Mouse (Mus musculus) E14TG2a.4 (cell line): ENCODE data around the gene Igsf3.
A peak's percentile ranks its signal among the peaks of the same experiment; 100 is the strongest.

Source experiments
- H3K27me3 ChIP-seq: 2 replicates; pipeline ENCODE4 v1.6.1; 2014; ENCODE audit warnings: low read length, control low read depth; ENCODE audit not compliant: insufficient read depth
- H3K36me3 ChIP-seq: 2 replicates; pipeline ENCODE4 v1.6.1; 2014; ENCODE audit warnings: low read length, control low read depth; ENCODE audit not compliant: insufficient read depth
- H3K4me1 ChIP-seq: replicated peaks from 2 replicates; pipeline ENCODE4 v1.6.1; 2014; ENCODE audit warnings: low read depth, low read length, control low read depth
- H3K4me3 ChIP-seq: replicated peaks from 2 replicates; pipeline ENCODE4 v1.5.1; 2014; ENCODE audit warnings: mild to moderate bottlenecking, low read length
- H3K9me3 ChIP-seq: 2 replicates; pipeline ENCODE4 v1.6.1; 2014; ENCODE audit warnings: low read length, control low read depth
- CTCF ChIP-seq: conservative IDR thresholded peaks from 2 replicates; pipeline ENCODE4 v1.5.1; 2014; ENCODE audit warnings: low read length
- NANOG ChIP-seq: IDR thresholded peaks from 2 replicates; pipeline ENCODE4 v1.6.1; 2014; ENCODE audit warnings: borderline replicate concordance, low read length, mixed read lengths
- POU5F1 ChIP-seq: IDR thresholded peaks from 2 replicates; pipeline ENCODE4 v1.6.1; 2014; ENCODE audit warnings: low read length, borderline replicate concordance

The Igsf3 gene

DNA sequence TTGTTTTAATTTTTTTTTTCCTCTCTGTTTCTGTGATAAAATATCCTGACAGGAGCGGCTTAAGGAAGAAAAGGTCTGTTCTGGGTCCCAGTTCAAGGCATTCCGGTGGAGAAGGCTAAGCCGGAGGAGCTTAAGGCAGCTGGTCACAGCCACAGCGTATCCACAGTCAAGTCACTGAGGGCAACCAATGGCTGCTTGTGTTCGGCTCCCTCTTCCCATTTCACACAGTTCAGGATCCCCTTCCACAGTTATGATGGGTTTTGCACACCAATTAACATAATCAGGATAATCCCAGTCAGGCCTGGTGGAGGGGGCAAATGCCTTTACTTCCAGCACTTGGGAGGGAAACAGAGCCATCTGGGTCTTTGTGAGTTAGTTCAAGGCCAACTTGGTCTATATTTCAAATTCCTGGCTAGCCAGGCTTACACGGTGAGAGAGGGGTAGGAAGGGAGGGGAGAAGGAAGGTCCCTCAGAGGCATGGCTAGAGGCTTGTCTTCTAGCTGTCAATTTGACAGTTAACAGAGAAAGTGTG, 11.7 kb upstream of the Igsf3 start:
- Histone ChIP-seq H3K4me3 (no peak overlapping the region), H3K36me3 (no peaks in the 10 kb centered on the region), H3K9me3 (no peaks in the 10 kb centered on the region), H3K27me3 (peaks cover 8% of the 10 kb centered on the region), H3K4me1 (peaks cover 71% of the 10 kb centered on the region)
- TF ChIP-seq NANOG (no peak), POU5F1 (no peak), CTCF (no peak)

DNA sequence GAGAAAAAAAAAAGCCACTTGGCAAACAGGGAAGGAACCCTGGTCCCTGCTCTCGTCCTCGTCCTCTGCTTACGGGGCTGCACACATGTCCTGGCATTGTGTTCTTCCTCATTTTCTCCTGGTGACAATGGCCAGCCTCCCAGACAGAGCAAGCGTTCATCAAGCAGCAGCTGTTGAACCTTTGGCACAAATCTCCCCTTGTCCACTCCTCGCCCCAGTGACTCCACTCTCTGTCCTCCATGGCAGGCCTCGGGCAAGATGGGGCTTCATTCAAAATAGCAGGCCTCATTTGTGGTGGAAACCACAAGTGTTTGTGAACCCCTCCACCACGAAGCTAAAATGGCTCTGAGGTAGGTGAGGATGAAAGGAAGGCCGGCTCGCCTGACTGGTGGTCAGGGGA, 11.0 kb upstream of the Igsf3 start:
- Histone ChIP-seq H3K4me1 (peaks cover 63% of the 10 kb centered on the region), H3K27me3 (peaks cover 11% of the 10 kb centered on the region), H3K4me3 (no peak overlapping the region), H3K36me3 (no peaks in the 10 kb centered on the region), H3K9me3 (no peaks in the 10 kb centered on the region)
- TF ChIP-seq POU5F1 (no peak), CTCF (no peak), NANOG (no peak)

DNA sequence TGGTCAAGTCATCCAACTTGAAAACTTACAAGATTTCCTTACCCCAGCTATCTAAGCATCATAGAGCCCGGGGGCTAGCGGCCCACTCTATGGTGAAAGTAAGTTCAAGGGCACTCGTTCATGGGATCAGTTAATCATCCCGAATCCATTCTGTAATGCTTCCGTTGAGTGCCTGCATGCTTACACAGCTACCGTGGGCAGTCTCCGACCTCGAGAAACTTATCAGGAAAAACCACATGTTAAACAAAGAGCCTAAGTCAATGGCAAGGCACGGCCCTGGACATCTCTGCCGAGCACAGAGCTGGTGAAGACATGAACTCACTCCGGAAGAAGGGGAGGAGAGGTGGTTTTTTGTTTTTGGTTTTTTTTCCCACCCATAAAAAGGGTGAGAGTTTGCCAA, 9.5 kb upstream of the Igsf3 start:
- H3K36me3 ChIP-seq: no peaks in the 10 kb centered on the region
- no peaks in the 10 kb centered on the region for H3K9me3 ChIP-seq
- TF ChIP-seq NANOG: no peak
- TF ChIP-seq POU5F1: no peak
- no peak for TF ChIP-seq CTCF
- peaks cover 19% of the 10 kb centered on the region for H3K27me3 ChIP-seq
- H3K4me1 ChIP-seq: peaks cover 56% of the 10 kb centered on the region
- no peak overlapping the region for H3K4me3 ChIP-seq

DNA sequence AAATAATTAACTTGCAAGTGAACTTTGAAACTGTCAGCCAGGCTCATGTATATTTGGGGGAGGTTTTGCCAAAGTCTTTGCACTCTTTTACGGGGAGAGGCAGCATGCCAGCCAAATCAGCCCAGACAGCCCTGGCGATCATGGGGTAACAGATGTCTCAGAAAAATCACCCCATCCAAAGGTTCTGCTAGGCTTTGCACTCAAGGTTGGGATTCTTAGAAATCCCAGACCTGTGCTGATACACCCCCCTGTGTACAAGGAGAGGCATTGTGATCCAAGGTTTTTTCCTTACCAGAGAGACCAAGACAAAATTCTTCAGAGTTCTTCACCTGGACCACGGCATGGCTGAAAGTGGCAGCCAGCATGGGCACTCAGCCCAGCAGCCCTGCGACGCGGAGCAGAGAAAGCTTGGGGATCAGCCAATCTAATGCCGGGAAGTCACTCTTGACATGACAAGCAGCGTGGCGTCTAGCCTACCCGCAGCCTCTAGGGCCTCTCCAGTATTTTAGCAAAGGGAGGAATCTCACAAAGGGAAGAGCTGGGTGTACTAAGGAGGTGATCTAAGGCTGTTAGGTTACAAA, 7.5 kb upstream of the Igsf3 start:
- no peaks in the 10 kb centered on the region for H3K36me3 ChIP-seq
- no peak overlapping the region for H3K4me3 ChIP-seq
- H3K4me1 ChIP-seq: peaks cover 56% of the 10 kb centered on the region
- no peaks in the 10 kb centered on the region for H3K9me3 ChIP-seq
- no peak for TF ChIP-seq POU5F1
- TF ChIP-seq CTCF: no peak
- no peak for TF ChIP-seq NANOG
- peaks cover 21% of the 10 kb centered on the region for H3K27me3 ChIP-seq

DNA sequence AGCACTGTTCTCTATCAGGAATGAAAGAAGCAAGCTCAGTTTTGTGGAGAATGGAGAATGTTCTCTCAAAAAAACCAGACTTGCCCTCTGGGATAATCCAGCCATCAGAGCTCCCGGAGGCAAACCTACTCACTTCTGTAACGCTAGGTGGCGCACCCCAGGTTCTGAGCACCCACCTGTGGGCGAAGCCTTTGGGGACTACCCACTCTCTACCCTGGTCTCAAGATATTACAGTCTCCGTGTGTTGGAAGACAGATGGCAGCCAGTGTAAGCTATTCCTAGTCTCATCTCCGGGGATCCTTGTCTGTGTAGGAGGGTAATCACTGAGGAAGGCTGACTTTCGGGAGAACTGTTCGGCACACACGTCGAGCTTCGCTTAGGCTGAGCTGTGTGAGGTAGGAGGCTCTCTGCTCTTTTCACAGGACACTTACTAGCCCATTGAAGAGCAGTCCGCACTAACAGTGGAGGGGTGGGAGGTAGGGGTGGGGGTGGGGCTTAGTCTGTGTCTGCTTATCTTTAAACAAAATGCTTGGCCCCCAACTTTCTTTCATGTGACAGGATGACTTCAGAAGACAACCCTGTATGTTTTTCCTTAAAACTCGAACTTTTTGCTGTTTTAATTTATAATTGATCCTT, 4.4 kb upstream of the Igsf3 start:
- H3K27me3 ChIP-seq: peaks cover 19% of the 10 kb centered on the region
- no peaks in the 10 kb centered on the region for H3K36me3 ChIP-seq
- no peaks in the 10 kb centered on the region for H3K9me3 ChIP-seq
- peak; percentile 78 for TF ChIP-seq CTCF
- TF ChIP-seq POU5F1: no peak
- peaks cover 49% of the 10 kb centered on the region for H3K4me1 ChIP-seq
- 0 out of 2 replicates have a peak overlapping the region, but pooled peaks have one; percentile 23 for H3K4me3 ChIP-seq

DNA sequence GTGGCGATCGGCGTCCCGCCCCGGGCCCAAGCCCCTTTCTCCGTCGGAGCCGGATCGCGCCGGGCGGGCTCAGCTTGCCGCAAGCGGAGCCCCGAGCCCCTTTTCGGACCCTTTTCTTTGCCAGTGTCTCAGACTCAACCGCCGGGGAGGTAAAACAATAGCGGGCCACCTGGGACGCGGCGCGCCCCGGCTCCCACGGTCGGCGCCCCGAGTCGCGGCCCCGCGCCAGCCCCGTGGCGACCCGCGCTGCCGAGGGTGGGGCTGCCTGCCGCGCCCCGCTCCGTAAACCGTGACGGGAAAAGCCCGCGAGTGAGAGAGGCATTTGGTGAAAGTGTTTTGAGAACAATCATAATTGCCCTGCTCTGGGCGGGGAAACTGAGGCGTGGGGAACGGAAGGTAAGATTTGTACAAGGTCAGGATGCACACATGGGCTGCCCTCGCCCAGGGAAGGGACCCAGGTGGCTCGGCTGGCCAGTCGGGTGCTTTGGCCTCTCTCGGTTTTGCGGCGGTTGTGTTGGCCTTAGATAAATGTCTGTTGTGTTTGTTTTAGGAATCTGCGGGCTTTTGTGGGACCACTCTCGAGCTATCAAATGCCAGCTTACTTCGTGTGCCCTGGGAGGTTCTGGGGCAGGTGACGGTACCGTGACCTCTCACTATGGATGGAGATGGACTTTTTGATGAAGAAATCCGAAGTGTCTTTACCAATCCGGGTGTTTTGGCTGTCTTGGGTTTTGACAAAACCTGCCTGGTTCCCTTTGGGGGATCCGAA, 557 bp downstream of the Igsf3 start:
- peaks cover 21% of the 10 kb centered on the region for H3K27me3 ChIP-seq
- H3K4me1 ChIP-seq: peaks cover 88% of the 10 kb centered on the region
- no peaks in the 10 kb centered on the region for H3K9me3 ChIP-seq
- peak overlapping the region; percentile 87 for H3K4me3 ChIP-seq
- H3K36me3 ChIP-seq: peaks cover 17% of the 10 kb centered on the region
- TF ChIP-seq NANOG (no peak), CTCF (no peak), POU5F1 (no peak)

DNA sequence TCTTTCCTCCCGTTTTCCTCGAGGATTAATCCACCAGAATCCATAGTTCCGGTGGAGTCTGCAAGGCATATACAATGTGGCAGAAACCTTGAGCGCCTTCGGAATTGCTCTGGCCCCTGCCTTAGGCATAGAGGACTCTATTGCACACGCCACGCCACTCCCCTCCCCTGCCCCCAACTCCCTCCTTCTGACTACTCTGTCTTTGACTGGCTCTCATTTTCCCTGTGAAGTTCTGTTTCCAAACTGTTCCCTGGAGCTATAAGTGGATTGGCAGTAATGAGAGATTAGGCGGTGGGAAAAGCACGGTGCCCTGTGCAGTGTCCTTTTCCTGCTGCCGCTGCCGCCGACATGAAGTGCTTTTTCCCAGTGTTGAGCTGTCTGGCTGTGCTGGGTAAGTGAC, 1.2 kb downstream of the Igsf3 start:
- no peak for TF ChIP-seq CTCF
- TF ChIP-seq NANOG: no peak
- TF ChIP-seq POU5F1: no peak

DNA sequence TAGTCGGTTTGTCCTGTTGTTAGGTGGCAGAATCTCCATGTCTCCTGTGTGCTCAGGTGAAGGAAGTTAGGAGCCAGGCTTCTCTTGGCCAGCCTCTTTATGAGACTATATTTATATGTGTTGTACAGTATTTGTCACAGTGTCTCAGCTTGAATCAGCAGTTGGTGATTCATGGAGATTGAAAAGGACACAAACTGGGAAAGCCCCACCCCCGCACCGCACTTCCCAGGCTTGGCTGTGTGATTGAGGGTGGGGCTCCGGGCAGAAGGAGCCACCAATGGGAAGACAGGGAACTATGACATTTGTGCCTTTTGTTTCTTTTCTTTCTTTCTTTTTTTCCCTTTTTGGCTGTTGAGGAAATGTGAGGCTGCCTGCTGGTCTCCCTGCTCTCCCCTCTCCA, 2.9 kb downstream of the Igsf3 start:
- no peaks in the 10 kb centered on the region for H3K9me3 ChIP-seq
- peaks cover 18% of the 10 kb centered on the region for H3K27me3 ChIP-seq
- no peak for TF ChIP-seq CTCF
- no peak for TF ChIP-seq NANOG
- TF ChIP-seq POU5F1: no peak

More for the DNA sequence above, 1.2 kb downstream of the Igsf3 start:
- Histone ChIP-seq H3K4me3 (peak overlapping the region; percentile 87), H3K27me3 (peaks cover 21% of the 10 kb centered on the region), H3K36me3 (peaks cover 19% of the 10 kb centered on the region), H3K4me1 (peaks cover 87% of the 10 kb centered on the region), H3K9me3 (no peaks in the 10 kb centered on the region)

More for the DNA sequence above, 2.9 kb downstream of the Igsf3 start:
- peaks cover 83% of the 10 kb centered on the region for H3K4me1 ChIP-seq
- H3K4me3 ChIP-seq: no peak overlapping the region
- H3K36me3 ChIP-seq: peaks cover 21% of the 10 kb centered on the region
